Mouse (Mus musculus) limb, embryonic 15.5 days (tissue): Measurements from ENCODE around the gene Ankrd2. TPM values are rescaled to one million over a fixed set of nuclear protein-coding genes. Genes with fewer than 3 reads are reported as not detected.

Source experiments
- ATAC-seq: fragments of 200-750 bp; cut with Nextera tagmentation; 2 replicates; pipeline ENCODE4 v1.8.0; 2017; ENCODE audit warnings: low read depth, moderate TSS enrichment; ENCODE audit not compliant: insufficient number of reproducible peaks, low FRiP score, low TSS enrichment
- H3K27ac ChIP-seq: fragments of 300-500 bp; sonication (generic); 2 replicates; pipeline ENCODE4 v1.5.1; 2015; ENCODE audit warnings: moderate library complexity, mild to moderate bottlenecking, inconsistent platforms
- H3K27me3 ChIP-seq: fragments of 300-500 bp; sonication (generic); 2 replicates; pipeline ENCODE4 v1.6.1; 2015; ENCODE audit warnings: inconsistent platforms
- H3K36me3 ChIP-seq: fragments of 300-500 bp; sonication (generic); 2 replicates; pipeline ENCODE4 v1.6.1; 2015; ENCODE audit warnings: inconsistent platforms
- H3K4me1 ChIP-seq: fragments of 300-500 bp; sonication (generic); 2 replicates; pipeline ENCODE4 v1.6.1; 2015; ENCODE audit warnings: inconsistent platforms
- H3K4me2 ChIP-seq: fragments of 300-500 bp; sonication (generic); 2 replicates; pipeline ENCODE4 v1.6.1; 2015; ENCODE audit warnings: mild to moderate bottlenecking, inconsistent platforms
- H3K4me3 ChIP-seq: fragments of 300-500 bp; sonication (generic); 2 replicates; pipeline ENCODE4 v1.5.1; 2015; ENCODE audit warnings: mild to moderate bottlenecking, inconsistent platforms
- H3K9ac ChIP-seq: fragments of 300-500 bp; sonication (generic); 2 replicates; pipeline ENCODE4 v1.6.1; 2015; ENCODE audit warnings: inconsistent platforms
- H3K9me3 ChIP-seq: fragments of 300-500 bp; sonication (generic); 2 replicates; pipeline ENCODE4 v1.6.1; 2016; ENCODE audit warnings: inconsistent platforms
- WGBS: fragments of 180-500 bp; shearing (Covaris S2); methylation state at CpG from one replicate; pipeline ENCODE4 v1.1.7; 2015; 5-methylcytosine and 5-hydroxymethylcytosine counted together
- polyA plus RNA-seq: library from polyadenylated mRNA; unstranded; fragments of >200 nt; fragmentation: Nextera tagmentation; extraction: Ambion mirVana; gene quantifications from 2 replicates; pipeline ENCODE4 v1.2.1, GENCODE M21; 2015

Gene Ankrd2
- polyA plus RNA-seq, 1 experiment from 2014 or later = 0.72 TPM

DNA sequence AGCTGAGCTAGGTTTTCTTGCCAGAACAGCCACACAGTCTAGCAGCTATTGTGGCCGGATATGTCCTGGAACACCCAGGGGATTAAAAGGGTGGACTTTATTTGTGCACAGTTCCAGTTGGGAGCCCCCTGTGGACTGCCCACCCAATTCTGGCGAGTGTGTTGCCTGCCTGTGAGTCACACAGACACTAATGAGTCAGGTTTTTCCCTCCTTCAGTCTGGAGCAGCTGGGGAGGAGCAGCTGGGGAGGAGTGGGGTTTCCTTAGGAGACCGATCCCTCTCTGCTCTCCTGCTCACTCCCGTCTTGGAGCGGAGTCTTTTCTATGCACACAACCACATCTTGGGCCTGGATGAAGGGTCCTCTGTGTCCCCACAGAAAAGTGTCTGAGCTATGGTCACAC lies 19.0 kb upstream of the Ankrd2 start:
- no peaks in the 10 kb centered on the region for H3K27me3 ChIP-seq
- H3K27ac ChIP-seq = peak overlapping the region; percentile 88
- H3K9ac ChIP-seq = no peak overlapping the region
- H3K9me3 ChIP-seq = no peaks in the 10 kb centered on the region
- no peak overlapping the region for H3K4me2 ChIP-seq
- peaks cover 52% of the 10 kb centered on the region for H3K4me1 ChIP-seq
- H3K4me3 ChIP-seq = no peak overlapping the region
- WGBS = 31% methylated on average over 5 of the region's 5 CpGs
- peak; percentile 62; the same call in 1 of the 2 replicates for ATAC-seq
- H3K36me3 ChIP-seq = no peaks in the 10 kb centered on the region

DNA sequence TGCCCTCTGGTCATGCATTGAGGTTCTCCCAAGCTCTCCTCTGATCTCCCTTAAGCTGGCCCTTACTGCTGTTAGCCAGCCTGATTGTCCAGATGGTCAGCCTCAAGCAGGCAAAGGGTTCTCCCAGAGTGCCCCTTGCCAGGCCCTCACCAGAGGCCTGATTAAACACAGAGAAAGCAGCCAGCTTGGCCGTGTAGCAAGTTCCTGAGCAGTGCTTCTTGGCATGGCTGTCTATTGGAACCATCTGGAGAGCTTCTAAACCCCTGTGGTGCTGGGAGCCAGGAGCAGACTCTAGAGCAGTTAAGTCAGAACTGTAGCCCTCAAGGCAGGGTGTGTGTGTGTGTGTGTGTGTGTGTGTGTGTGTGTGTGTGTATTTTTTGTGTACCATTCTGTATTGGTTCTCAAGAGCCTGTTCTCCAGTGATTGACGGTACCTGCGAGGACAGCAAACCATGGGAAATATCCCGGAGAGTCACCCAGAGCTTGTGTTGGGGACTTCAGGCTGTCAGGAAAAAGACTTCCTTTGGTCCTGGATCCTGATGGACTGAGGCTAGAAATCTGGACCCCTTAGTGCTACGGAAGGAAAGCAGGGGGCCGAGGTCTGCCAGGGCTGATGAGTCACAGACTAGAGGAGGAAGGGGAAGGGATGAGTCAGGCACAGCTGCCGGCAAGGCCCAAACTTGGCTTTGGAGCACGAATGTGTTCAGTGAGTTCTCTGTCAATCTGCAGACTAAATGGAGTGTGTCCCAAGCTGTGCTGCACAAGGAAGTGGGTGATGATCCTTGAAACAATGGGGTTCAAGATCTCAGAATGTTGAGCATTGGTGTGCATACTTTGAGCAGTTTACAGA lies 18.2 kb upstream of the Ankrd2 start:
- 36% methylated on average over 8 of the region's 8 CpGs for WGBS
- H3K4me3 ChIP-seq = no peak overlapping the region
- H3K27me3 ChIP-seq = no peaks in the 10 kb centered on the region
- no peaks in the 10 kb centered on the region for H3K36me3 ChIP-seq
- H3K9me3 ChIP-seq = no peaks in the 10 kb centered on the region
- peak; percentile 56 for ATAC-seq
- peaks cover 60% of the 10 kb centered on the region for H3K4me1 ChIP-seq
- H3K9ac ChIP-seq = no peak overlapping the region
- peak overlapping the region; percentile 88 for H3K27ac ChIP-seq
- no peak overlapping the region for H3K4me2 ChIP-seq

DNA sequence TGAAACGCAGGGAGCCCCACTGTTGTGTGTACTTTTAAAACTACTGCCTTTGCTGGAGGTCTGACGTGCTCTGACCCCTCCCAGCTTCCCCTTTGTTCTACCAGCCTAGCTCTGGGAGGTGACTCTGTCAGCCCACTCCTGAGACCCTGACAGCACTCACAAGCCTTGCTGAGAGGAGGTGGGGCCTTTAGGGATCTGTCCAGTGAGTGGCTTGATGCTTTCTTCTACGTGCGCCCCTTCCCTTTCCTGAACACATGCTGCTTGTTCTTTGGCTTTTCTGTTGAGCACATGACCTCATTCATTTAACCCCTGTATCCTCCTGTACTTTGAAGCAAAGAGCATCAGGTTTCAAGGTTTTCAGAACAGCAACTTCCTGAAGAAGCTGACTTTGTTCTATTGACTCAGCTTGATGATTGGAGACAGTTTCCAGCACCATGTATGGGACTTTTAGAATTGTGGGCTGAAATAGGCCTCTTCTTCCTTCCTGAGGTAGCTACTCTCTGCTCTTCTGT lies 16.7 kb upstream of the Ankrd2 start:
- no peak overlapping the region for H3K4me2 ChIP-seq
- H3K4me1 ChIP-seq = peaks cover 60% of the 10 kb centered on the region
- peak overlapping the region; percentile 88 for H3K27ac ChIP-seq
- no peaks in the 10 kb centered on the region for H3K9me3 ChIP-seq
- no peaks in the 10 kb centered on the region for H3K27me3 ChIP-seq
- no peak overlapping the region for H3K9ac ChIP-seq
- WGBS = 47% methylated on average over 4 of the region's 4 CpGs
- no peak for ATAC-seq
- no peak overlapping the region for H3K4me3 ChIP-seq
- no peaks in the 10 kb centered on the region for H3K36me3 ChIP-seq

DNA sequence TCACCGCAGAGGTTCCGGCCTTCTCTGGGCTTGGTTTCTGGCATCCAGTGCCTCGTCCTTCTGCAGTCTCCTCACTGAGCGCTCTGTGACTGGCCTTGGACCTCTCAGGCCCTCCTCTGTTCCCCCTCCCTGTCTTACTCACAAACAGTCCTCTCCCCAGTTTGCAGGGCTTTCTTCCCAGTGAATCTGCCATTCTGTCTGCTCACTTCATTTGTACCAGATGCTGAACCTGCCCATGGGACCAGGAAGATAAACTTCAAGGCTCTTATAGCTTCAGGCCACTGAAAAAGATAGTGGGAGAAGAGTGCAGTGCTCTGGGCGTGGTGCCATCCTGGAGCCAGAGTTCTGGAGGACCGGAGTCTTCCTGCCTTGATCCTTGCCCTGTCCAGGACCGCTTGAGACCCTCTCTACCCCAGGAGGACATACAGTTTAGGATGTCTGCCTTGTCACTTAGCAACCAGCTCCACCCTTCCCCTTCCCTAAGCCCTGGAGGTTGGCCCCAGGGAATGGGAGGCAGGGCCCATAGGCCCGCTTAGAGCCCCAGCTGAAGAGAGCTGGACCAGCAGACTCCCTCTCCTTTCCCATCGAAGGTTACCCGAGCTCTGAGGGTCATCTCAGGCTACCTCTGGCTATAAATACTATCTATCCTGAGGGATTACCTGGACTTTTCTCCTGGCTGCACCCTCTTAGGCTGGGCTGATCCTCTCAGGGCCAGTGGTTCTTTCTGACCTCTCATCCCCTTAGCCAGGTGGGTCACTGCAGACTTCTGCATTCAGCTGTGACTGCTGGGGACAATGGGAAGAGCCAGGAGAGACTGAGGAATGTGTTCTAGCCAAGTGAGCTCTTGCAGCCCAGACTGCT lies 13.9 kb upstream of the Ankrd2 start:
- H3K4me1 ChIP-seq = peaks cover 48% of the 10 kb centered on the region
- H3K36me3 ChIP-seq = no peaks in the 10 kb centered on the region
- H3K9me3 ChIP-seq = no peaks in the 10 kb centered on the region
- no peak overlapping the region for H3K9ac ChIP-seq
- WGBS = 75% methylated on average over 10 of the region's 10 CpGs
- ATAC-seq = no peak
- no peak overlapping the region for H3K4me2 ChIP-seq
- no peaks in the 10 kb centered on the region for H3K27me3 ChIP-seq
- H3K27ac ChIP-seq = peak overlapping the region; percentile 68
- no peak overlapping the region for H3K4me3 ChIP-seq

DNA sequence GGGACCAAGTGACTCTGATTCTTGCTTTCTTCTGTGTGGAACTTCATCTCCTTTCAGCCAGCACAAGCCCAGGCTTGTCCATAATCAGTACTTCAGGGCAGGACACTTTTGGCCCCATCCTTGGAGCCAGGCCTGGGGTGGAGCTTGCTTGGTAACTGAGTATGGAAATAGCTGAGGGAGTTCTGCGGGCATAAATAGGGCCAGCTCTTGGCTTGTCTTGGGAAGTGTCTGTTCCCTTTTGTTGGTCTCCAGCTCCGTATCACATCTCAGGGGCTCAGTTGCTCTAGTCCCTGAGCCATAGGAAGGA lies 13.3 kb upstream of the Ankrd2 start:
- 66% methylated on average over 2 of the region's 2 CpGs for WGBS
- no peak for ATAC-seq

DNA sequence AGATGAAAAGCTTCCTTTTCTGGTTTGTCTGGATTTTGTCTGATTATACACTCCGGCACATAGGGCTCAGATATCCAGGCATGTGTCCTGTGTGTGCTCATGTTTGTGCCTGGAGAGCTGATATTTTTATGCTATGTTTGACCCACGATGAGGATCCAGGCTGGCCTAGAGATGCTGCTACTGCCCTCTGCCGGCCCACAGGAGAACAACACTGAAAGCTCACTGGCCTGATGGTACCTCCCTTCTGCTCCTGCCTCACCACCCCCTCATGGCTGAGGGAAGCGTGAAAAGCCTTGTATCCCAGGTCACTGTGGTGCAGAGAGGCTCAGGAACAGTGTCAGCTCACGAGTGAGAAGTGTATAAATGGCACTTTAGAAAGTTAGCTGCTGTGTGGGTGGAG lies 9.6 kb upstream of the Ankrd2 start:
- Histone ChIP-seq H3K9ac (no peak overlapping the region), H3K4me1 (peaks cover 19% of the 10 kb centered on the region), H3K9me3 (no peaks in the 10 kb centered on the region), H3K36me3 (no peaks in the 10 kb centered on the region), H3K27me3 (no peaks in the 10 kb centered on the region), H3K4me2 (no peak overlapping the region), H3K4me3 (no peak overlapping the region), H3K27ac (no peak overlapping the region)
- ATAC-seq = 0 out of 2 replicates have a peak, but pooled peaks have one; percentile 36
- 4% methylated on average over 5 of the region's 5 CpGs for WGBS

More for the DNA sequence above, 13.3 kb upstream of the Ankrd2 start:
- no peak overlapping the region for H3K9ac ChIP-seq
- H3K36me3 ChIP-seq = no peaks in the 10 kb centered on the region
- no peaks in the 10 kb centered on the region for H3K27me3 ChIP-seq
- H3K27ac ChIP-seq = peak overlapping the region; percentile 68; the same call in 1 of the 2 replicates
- peaks cover 42% of the 10 kb centered on the region for H3K4me1 ChIP-seq
- H3K4me3 ChIP-seq = no peak overlapping the region
- no peaks in the 10 kb centered on the region for H3K9me3 ChIP-seq
- no peak overlapping the region for H3K4me2 ChIP-seq

DNA sequence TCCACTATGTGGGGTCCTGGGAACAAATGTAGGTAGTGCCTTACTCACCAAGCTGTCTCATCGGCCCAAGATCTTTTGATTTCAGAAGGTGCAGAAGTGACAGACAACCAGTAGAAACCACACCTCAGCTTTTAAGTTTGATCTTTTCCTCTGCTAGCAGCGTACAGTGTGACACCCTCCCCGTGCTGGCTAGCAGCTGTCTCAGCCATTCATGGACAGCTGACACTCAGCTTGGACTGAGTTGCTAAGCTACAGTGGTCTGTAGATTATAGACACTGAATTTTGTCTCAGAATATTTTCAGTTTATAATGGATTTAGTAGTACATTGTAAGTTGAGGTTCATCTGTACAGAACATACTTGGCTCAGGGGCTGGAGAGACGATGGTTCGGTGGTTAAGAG lies 4.7 kb upstream of the Ankrd2 start:
- Histone ChIP-seq H3K9me3 (no peaks in the 10 kb centered on the region), H3K4me2 (no peak overlapping the region), H3K9ac (no peak overlapping the region), H3K27me3 (no peaks in the 10 kb centered on the region), H3K36me3 (peaks cover 14% of the 10 kb centered on the region), H3K4me1 (peaks cover 28% of the 10 kb centered on the region), H3K4me3 (no peak overlapping the region), H3K27ac (0 out of 2 replicates have a peak overlapping the region, but pooled peaks have one; percentile 38)
- WGBS = 69% methylated on average over 5 of the region's 5 CpGs
- ATAC-seq = no peak

DNA sequence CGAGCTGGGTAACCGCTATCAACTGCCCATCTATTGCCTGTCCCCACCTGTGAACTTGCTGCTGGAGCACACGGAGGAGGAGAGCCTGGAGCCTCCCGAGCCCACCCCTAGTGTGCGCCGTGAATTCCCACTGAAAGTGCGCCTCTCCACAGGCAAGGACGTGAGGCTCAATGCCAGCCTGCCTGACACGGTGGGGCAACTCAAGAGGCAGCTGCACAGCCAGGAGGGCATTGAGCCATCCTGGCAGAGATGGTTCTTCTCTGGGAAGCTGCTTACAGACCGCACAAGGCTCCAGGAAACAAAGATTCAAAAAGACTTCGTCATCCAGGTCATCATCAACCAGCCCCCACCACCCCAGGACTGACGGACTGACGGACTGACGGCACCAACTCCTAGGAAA lies 2.2 kb upstream of the Ankrd2 start:
- Histone ChIP-seq H3K9me3 (no peaks in the 10 kb centered on the region), H3K4me1 (peaks cover 25% of the 10 kb centered on the region), H3K36me3 (peaks cover 14% of the 10 kb centered on the region), H3K27me3 (no peaks in the 10 kb centered on the region), H3K4me2 (no peak overlapping the region), H3K27ac (peak overlapping the region; percentile 67; the same call in 1 of the 2 replicates), H3K9ac (no peak overlapping the region), H3K4me3 (no peak overlapping the region)
- WGBS = 81% methylated on average over 14 of the region's 14 CpGs
- ATAC-seq = no peak

DNA sequence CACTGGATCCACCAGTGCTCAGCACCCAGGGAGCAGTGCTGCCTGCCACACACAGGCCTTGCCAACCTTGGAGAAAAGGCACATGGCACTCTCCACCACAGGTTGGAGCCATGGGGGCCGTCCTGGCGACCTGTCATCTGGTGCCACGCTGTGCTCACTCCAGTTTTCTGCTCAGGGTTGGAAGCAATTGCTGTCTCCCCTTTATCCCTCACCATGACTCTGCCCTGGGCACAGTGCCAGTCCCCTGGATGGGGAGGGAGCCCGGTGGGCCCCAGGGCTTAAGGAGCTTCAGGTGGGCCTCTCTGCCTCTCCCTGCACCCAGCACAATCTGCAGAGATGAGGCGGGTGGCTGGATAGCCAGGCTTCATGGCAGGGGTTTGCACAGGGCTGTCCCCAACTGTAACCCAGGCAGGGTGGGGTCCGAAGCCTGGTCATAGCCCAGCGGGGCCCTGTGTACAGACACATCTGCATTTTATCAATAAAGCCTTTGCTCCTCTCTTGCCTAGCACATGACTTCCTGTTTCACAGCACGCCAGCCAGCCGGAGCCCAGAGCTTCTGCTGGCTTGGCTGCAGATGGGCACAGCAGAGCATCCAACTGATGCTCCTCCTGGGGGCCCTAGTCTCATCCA lies 1.5 kb upstream of the Ankrd2 start:
- 44% methylated on average over 9 of the region's 9 CpGs for WGBS
- H3K36me3 ChIP-seq = peaks cover 14% of the 10 kb centered on the region
- H3K4me1 ChIP-seq = peaks cover 25% of the 10 kb centered on the region
- ATAC-seq = no peak
- H3K4me3 ChIP-seq = no peak overlapping the region
- no peak overlapping the region for H3K4me2 ChIP-seq
- H3K27me3 ChIP-seq = no peaks in the 10 kb centered on the region
- peak overlapping the region; percentile 67 for H3K27ac ChIP-seq
- H3K9me3 ChIP-seq = no peaks in the 10 kb centered on the region
- H3K9ac ChIP-seq = no peak overlapping the region

DNA sequence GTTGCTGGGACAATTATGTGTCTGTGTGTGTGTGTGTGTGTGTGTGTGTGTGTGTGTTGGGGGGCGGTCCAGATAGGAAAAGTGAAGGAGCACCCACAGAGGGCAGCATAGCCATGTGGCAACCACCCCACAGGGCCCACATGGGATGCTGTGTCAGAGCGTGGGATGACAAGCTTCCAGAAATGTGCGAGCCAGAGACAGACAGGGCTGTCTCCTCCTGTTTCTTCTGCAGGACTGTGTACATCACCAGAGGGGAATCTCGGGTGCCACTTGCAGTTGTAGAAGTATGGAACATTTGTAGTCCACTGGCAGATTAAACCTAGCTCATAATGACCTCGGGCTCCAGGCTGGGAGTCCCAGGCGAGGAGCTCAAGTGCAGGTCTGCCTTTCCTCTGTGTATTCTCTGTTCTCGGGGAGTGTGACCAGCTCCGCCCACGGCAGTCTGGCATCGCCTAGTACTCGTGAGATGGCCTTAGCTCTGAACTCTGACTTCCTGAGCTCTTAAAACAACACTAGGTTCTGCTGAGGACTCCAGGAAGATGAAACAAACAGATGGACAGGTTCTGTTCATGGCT lies 832 bp upstream of the Ankrd2 start:
- H3K9me3 ChIP-seq = no peaks in the 10 kb centered on the region
- no peak overlapping the region for H3K4me2 ChIP-seq
- H3K27ac ChIP-seq = peak overlapping the region; percentile 67
- no peak for ATAC-seq
- H3K36me3 ChIP-seq = peaks cover 14% of the 10 kb centered on the region
- peaks cover 25% of the 10 kb centered on the region for H3K4me1 ChIP-seq
- 52% methylated on average over 11 of the region's 11 CpGs for WGBS
- H3K9ac ChIP-seq = no peak overlapping the region
- 0 out of 2 replicates have a peak, but pooled peaks cover 2% of the 10 kb centered on the region for H3K27me3 ChIP-seq
- no peak overlapping the region for H3K4me3 ChIP-seq

DNA sequence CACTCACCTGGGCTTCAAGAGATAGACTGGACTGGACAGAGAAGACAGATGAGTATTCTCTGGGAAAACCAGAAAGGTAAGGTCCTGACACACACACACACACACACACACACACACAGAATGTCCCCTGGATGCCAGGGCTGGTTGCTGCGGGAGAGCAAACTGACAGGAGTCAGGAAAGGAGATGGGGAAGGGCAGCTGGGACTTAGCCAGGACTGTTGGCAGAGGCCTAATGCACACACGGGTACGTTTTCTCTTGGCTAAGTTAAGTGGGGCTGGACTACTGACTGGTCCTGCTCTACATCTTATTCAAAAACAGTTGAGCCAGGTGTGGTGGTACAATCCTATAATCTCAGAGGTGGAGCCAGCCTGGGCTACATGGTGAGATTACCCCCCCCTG lies 557 bp downstream of the Ankrd2 start:
- H3K4me2 ChIP-seq = no peak overlapping the region
- no peak overlapping the region for H3K27ac ChIP-seq
- no peak overlapping the region for H3K4me3 ChIP-seq
- H3K9ac ChIP-seq = no peak overlapping the region
- 0 out of 2 replicates have a peak, but pooled peaks cover 7% of the 10 kb centered on the region for H3K27me3 ChIP-seq
- H3K9me3 ChIP-seq = no peaks in the 10 kb centered on the region
- H3K4me1 ChIP-seq = peaks cover 25% of the 10 kb centered on the region
- WGBS = 60% methylated on average over 3 of the region's 3 CpGs
- H3K36me3 ChIP-seq = peaks cover 14% of the 10 kb centered on the region
- no peak for ATAC-seq
